Mouse (Mus musculus): ENCODE data around the gene Muc13. TPM values are rescaled to one million over a fixed set of nuclear protein-coding genes. Genes with fewer than 3 reads are reported as not detected.

Gene Muc13
- polyA plus RNA-seq, 1 experiment from 2014 or later: 0.99 TPM

GRCm38 (mm10) chr16:33770778-33771454 lies 22.9 kb upstream of the Muc13 start:
- Histone ChIP-seq H3K36me3 (replicated peaks) (0 out of 2 replicates have a peak, but pooled peaks cover 6% of the 10 kb centered on the region), H3K4me1 (replicated peaks) (peaks cover 35% of the 10 kb centered on the region), H3K9me3 (replicated peaks) (no peaks in the 10 kb centered on the region), H3K9ac (no peak overlapping the region), H3K27ac (replicated peaks) (no peak overlapping the region), H3K27me3 (no peaks in the 10 kb centered on the region), H3K4me2 (no peak overlapping the region), H3K4me3 (replicated peaks) (no peak overlapping the region)
- no peak for ATAC-seq (ENCODE audit: insufficient read depth)
- 61% methylated on average over 4 of the region's 4 CpGs for WGBS (ENCODE audit: insufficient replicate concordance)

GRCm38 (mm10) chr16:33772809-33773208 lies 21.0 kb upstream of the Muc13 start:
- WGBS (ENCODE audit: insufficient replicate concordance): 25% methylated on average over 5 of the region's 5 CpGs
- Histone ChIP-seq H3K27me3 (no peaks in the 10 kb centered on the region), H3K4me3 (replicated peaks) (no peak overlapping the region), H3K9ac (no peak overlapping the region), H3K27ac (replicated peaks) (peak overlapping the region; percentile 57), H3K4me2 (no peak overlapping the region), H3K9me3 (replicated peaks) (no peaks in the 10 kb centered on the region), H3K36me3 (replicated peaks) (no peaks in the 10 kb centered on the region), H3K4me1 (replicated peaks) (peaks cover 34% of the 10 kb centered on the region)
- peak; percentile 83 for ATAC-seq (ENCODE audit: insufficient read depth)

GRCm38 (mm10) chr16:33774972-33775371 lies 18.9 kb upstream of the Muc13 start:
- Histone ChIP-seq H3K27me3 (no peaks in the 10 kb centered on the region), H3K4me2 (no peak overlapping the region), H3K4me3 (replicated peaks) (no peak overlapping the region), H3K36me3 (replicated peaks) (no peaks in the 10 kb centered on the region), H3K9me3 (replicated peaks) (no peaks in the 10 kb centered on the region), H3K9ac (no peak overlapping the region), H3K4me1 (replicated peaks) (peaks cover 32% of the 10 kb centered on the region), H3K27ac (replicated peaks) (no peak overlapping the region)
- 58% methylated on average over 3 of the region's 3 CpGs for WGBS (ENCODE audit: insufficient replicate concordance)
- ATAC-seq (ENCODE audit: insufficient read depth): no peak

GRCm38 (mm10) chr16:33775733-33776335 lies 18.0 kb upstream of the Muc13 start:
- H3K27me3 ChIP-seq: no peaks in the 10 kb centered on the region
- ATAC-seq (ENCODE audit: insufficient read depth): no peak

GRCm38 (mm10) chr16:33776766-33777529 lies 16.9 kb upstream of the Muc13 start:
- Histone ChIP-seq H3K27ac (replicated peaks) (no peak overlapping the region), H3K9me3 (replicated peaks) (no peaks in the 10 kb centered on the region), H3K4me3 (replicated peaks) (no peak overlapping the region), H3K9ac (no peak overlapping the region), H3K4me1 (replicated peaks) (peaks cover 35% of the 10 kb centered on the region), H3K4me2 (no peak overlapping the region), H3K36me3 (replicated peaks) (no peaks in the 10 kb centered on the region), H3K27me3 (no peaks in the 10 kb centered on the region)
- ATAC-seq (ENCODE audit: insufficient read depth): no peak
- 27% methylated on average over 7 of the region's 7 CpGs for WGBS (ENCODE audit: insufficient replicate concordance)

More at GRCm38 (mm10) chr16:33775733-33776335, 18.0 kb upstream of the Muc13 start:
- Histone ChIP-seq H3K9me3 (replicated peaks) (no peaks in the 10 kb centered on the region), H3K36me3 (replicated peaks) (no peaks in the 10 kb centered on the region), H3K9ac (no peak overlapping the region), H3K4me2 (no peak overlapping the region), H3K27ac (replicated peaks) (no peak overlapping the region), H3K4me3 (replicated peaks) (no peak overlapping the region), H3K4me1 (replicated peaks) (peaks cover 32% of the 10 kb centered on the region)
- 73% methylated on average over 1 of the region's 1 CpGs for WGBS (ENCODE audit: insufficient replicate concordance)

GRCm38 (mm10) chr16:33777607-33778006 lies 16.2 kb upstream of the Muc13 start:
- ATAC-seq (ENCODE audit: insufficient read depth): no peak
- Histone ChIP-seq H3K4me3 (replicated peaks) (no peak overlapping the region), H3K4me1 (replicated peaks) (peaks cover 36% of the 10 kb centered on the region), H3K9ac (no peak overlapping the region), H3K27me3 (no peaks in the 10 kb centered on the region), H3K4me2 (no peak overlapping the region), H3K9me3 (replicated peaks) (no peaks in the 10 kb centered on the region), H3K36me3 (replicated peaks) (no peaks in the 10 kb centered on the region), H3K27ac (replicated peaks) (no peak overlapping the region)
- WGBS (ENCODE audit: insufficient replicate concordance): 71% methylated on average over 6 of the region's 6 CpGs

GRCm38 (mm10) chr16:33781789-33782728 lies 11.8 kb upstream of the Muc13 start:
- Histone ChIP-seq H3K4me3 (replicated peaks) (no peak overlapping the region), H3K9me3 (replicated peaks) (no peaks in the 10 kb centered on the region), H3K4me2 (no peak overlapping the region), H3K4me1 (replicated peaks) (peaks cover 23% of the 10 kb centered on the region), H3K36me3 (replicated peaks) (no peaks in the 10 kb centered on the region), H3K27me3 (no peaks in the 10 kb centered on the region), H3K9ac (no peak overlapping the region), H3K27ac (replicated peaks) (peak overlapping the region; percentile 41; the same call in 1 of the 2 replicates)
- WGBS (ENCODE audit: insufficient replicate concordance): 28% methylated on average over 5 of the region's 5 CpGs
- peak; percentile 47; the same call in 1 of the 2 replicates for ATAC-seq (ENCODE audit: insufficient read depth)

- H3K36me3 ChIP-seq (replicated peaks): no peaks in the 10 kb centered on the region
- no peaks in the 10 kb centered on the region for H3K9me3 ChIP-seq (replicated peaks)
- H3K4me3 ChIP-seq (replicated peaks): no peak overlapping the region
- no peak overlapping the region for H3K4me2 ChIP-seq
- 44% methylated on average over 1 of the region's 1 CpGs for WGBS (ENCODE audit: insufficient replicate concordance)
- no peaks in the 10 kb centered on the region for H3K27me3 ChIP-seq
- H3K27ac ChIP-seq (replicated peaks): no peak overlapping the region
- no peak overlapping the region for H3K9ac ChIP-seq
- no peak for ATAC-seq (ENCODE audit: insufficient read depth)
- H3K4me1 ChIP-seq (replicated peaks): peaks cover 25% of the 10 kb centered on the region
These were observed 11.1 kb upstream of the Muc13 start for GRCm38 (mm10) chr16:33782729-33783091.

GRCm38 (mm10) chr16:33784547-33784946 lies 9.3 kb upstream of the Muc13 start:
- H3K9ac ChIP-seq: no peak overlapping the region

GRCm38 (mm10) chr16:33785092-33785704 lies 8.6 kb upstream of the Muc13 start:
- no peak overlapping the region for H3K4me2 ChIP-seq
- H3K4me3 ChIP-seq (replicated peaks): no peak overlapping the region
- no peaks in the 10 kb centered on the region for H3K9me3 ChIP-seq (replicated peaks)
- H3K9ac ChIP-seq: no peak overlapping the region
- 15% methylated on average over 8 of the region's 8 CpGs for WGBS (ENCODE audit: insufficient replicate concordance)
- H3K4me1 ChIP-seq (replicated peaks): peaks cover 25% of the 10 kb centered on the region
- ATAC-seq (ENCODE audit: insufficient read depth): no peak
- 0 out of 2 replicates have a peak overlapping the region, but pooled peaks have one; percentile 30 for H3K27ac ChIP-seq (replicated peaks)
- H3K27me3 ChIP-seq: no peaks in the 10 kb centered on the region
- no peaks in the 10 kb centered on the region for H3K36me3 ChIP-seq (replicated peaks)

More at GRCm38 (mm10) chr16:33784547-33784946, 9.3 kb upstream of the Muc13 start:
- Histone ChIP-seq H3K4me1 (replicated peaks) (peaks cover 25% of the 10 kb centered on the region), H3K4me2 (no peak overlapping the region), H3K36me3 (replicated peaks) (no peaks in the 10 kb centered on the region), H3K4me3 (replicated peaks) (no peak overlapping the region), H3K9me3 (replicated peaks) (no peaks in the 10 kb centered on the region), H3K27ac (replicated peaks) (no peak overlapping the region), H3K27me3 (no peaks in the 10 kb centered on the region)
- no peak for ATAC-seq (ENCODE audit: insufficient read depth)
- 13% methylated on average over 1 of the region's 1 CpGs for WGBS (ENCODE audit: insufficient replicate concordance)
